Mouse (Mus musculus) cortical plate, adult 2 months (tissue): ENCODE data around the gene Crygd.

Source experiments
- CTCF ChIP-seq: fragments of 200-500 bp; IDR thresholded peaks from 2 replicates; pipeline ENCODE4 v1.5.1; 2011; ENCODE audit warnings: mild to moderate bottlenecking, control low read depth, low read length; ENCODE audit not compliant: insufficient read depth; ENCODE audit errors: extremely low read depth
- POLR2A ChIP-seq: fragments of 200-500 bp; IDR thresholded peaks from 2 replicates; pipeline ENCODE4 v1.6.1; 2011; ENCODE audit warnings: mild to moderate bottlenecking, low read length, control low read depth; ENCODE audit not compliant: insufficient read depth; ENCODE audit errors: extremely low read depth

DNA sequence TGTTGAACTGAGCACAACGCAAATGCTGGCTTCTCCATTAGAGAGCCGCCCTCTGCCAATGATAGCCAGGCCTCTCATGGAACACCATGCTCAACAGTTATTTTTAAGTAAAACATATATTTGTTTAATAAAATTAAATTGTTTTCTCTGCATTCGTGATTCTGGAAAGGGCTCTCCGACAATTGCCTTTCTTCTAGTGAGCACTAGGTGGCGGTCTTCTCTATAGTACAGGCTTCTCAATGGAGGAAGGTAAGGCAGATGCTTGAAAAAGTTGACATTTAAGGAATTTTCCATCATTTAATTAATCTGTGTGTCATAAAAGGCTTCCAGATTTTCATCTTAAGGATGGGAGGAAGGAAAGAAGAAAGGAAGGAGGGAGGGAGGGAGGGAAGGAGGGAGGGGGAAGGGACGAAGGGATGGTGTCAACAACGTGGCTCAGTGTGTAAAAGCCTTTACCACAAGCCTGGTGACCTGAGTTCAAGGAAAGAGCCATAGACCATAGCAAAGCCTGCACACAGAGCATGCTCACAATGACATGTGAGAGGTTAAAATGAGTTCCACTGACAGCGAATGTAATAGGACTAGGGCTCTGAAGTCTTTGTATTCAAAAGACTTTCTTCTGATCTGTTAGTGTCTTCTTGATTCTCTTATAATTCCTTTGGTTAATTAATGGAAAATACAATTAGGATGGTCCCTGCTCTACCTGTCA, 16.7 kb downstream of the Crygd start:
- TF ChIP-seq CTCF (peak; percentile 51; the same call in 1 of the 2 replicates), POLR2A (no peak)
